Mouse (Mus musculus) MEL (cell line): ENCODE measurements around the gene Rhoq.

Experiments used
- CTCF ChIP-seq, 3 experiments: IDR thresholded peaks in 2 of 3; conservative IDR thresholded peaks in 1 of 3; 2 replicates each; pipeline ENCODE4 v1.5.1; 2011 to 2012; ENCODE audit warnings: low read length in 3 of 3, low read depth in 2 of 3, mild to moderate bottlenecking in 2 of 3, improper control_type of control experiment in 1 of 3, inconsistent platforms in 1 of 3, mixed read lengths in 1 of 3, moderate library complexity in 1 of 3; ENCODE audit not compliant: control insufficient read depth in 1 of 3, insufficient read depth in 1 of 3, poor library complexity in 1 of 3, severe bottlenecking in 1 of 3
- POLR2A ChIP-seq, 2 experiments: IDR thresholded peaks; 2 replicates each; pipeline ENCODE4 v1.6.1; 2011 to 2012; ENCODE audit warnings: low read length in 2 of 2, mild to moderate bottlenecking in 2 of 2, control low read depth in 1 of 2, improper control_type of control experiment in 1 of 2, low read depth in 1 of 2, moderate library complexity in 1 of 2; ENCODE audit not compliant: control insufficient read depth in 1 of 2, insufficient read depth in 1 of 2, poor library complexity in 1 of 2
- ZNF384 ChIP-seq: IDR thresholded peaks from 2 replicates; pipeline ENCODE4 v1.6.1; 2012; ENCODE audit warnings: low read depth, mild to moderate bottlenecking, inconsistent platforms, low read length, improper control_type of control experiment

GRCm38 (mm10) chr17:86969582-86969981 is 6.7 kb downstream of the Rhoq start:
- no peak for TF ChIP-seq POLR2A (IDR thresholded peaks at IDR 0.05; ENCODE audit: control insufficient read depth in 1 of 2, insufficient read depth in 1 of 2, low read depth in 1 of 2, low read length in 2 of 2, poor library complexity in 1 of 2)
- peak; percentile 84 for TF ChIP-seq ZNF384
- TF ChIP-seq CTCF (IDR thresholded peaks at IDR 0.05 in 2 of 3, conservative IDR thresholded peaks at IDR 0.05 in 1 of 3; ENCODE audit: control insufficient read depth in 1 of 3, insufficient read depth in 1 of 3, low read depth in 2 of 3, low read length in 3 of 3, poor library complexity in 1 of 3, severe bottlenecking in 1 of 3) = no peak
